Mouse (Mus musculus) lung, postnatal 0 days (tissue): ENCODE measurements at regions not wholly inside any gene's neighbourhood (a gene's known extent, or its start where the extent isn't known, plus 50 kb on each side); places are given as distances from the start of the nearest gene placed in this dataset.

ENCODE experiments used
- ATAC-seq: fragments of 200-750 bp; cut with Nextera tagmentation; 2 replicates; pipeline ENCODE4 v1.8.0; 2017; ENCODE audit warnings: moderate library complexity
- DNase-seq: peaks from one replicate; pipeline ENCODE4 v3.0.0-alpha.2; 2016; ENCODE audit warnings: low spot score
- H3K27ac ChIP-seq: fragments of 300-500 bp; sonication (generic); 2 replicates; pipeline ENCODE4 v1.5.1; 2014; ENCODE audit warnings: antibody characterized with exemption, mild to moderate bottlenecking, low read length, mixed read lengths
- H3K27me3 ChIP-seq: fragments of 300-500 bp; sonication (generic); replicated peaks from 2 replicates; pipeline ENCODE4 v1.6.1; 2014; ENCODE audit warnings: low read length, mixed read lengths; ENCODE audit not compliant: insufficient read depth
- H3K36me3 ChIP-seq: fragments of 300-500 bp; sonication (generic); 2 replicates; pipeline ENCODE4 v1.6.1; 2014; ENCODE audit warnings: low read length, mixed read lengths; ENCODE audit not compliant: insufficient read depth
- H3K4me1 ChIP-seq: fragments of 300-500 bp; sonication (generic); 2 replicates; pipeline ENCODE4 v1.6.1; 2014; ENCODE audit warnings: antibody characterized with exemption, low read depth, low read length, mixed read lengths; ENCODE audit not compliant: insufficient read depth
- H3K4me2 ChIP-seq: fragments of 300-500 bp; sonication (generic); replicated peaks from 2 replicates; pipeline ENCODE4 v1.6.1; 2014; ENCODE audit warnings: low read depth, mild to moderate bottlenecking, low read length, moderate library complexity, mixed read lengths
- H3K4me3 ChIP-seq: fragments of 300-500 bp; sonication (generic); 2 replicates; pipeline ENCODE4 v1.5.1; 2014; ENCODE audit warnings: low read depth, low read length
- H3K9ac ChIP-seq: fragments of 300-500 bp; sonication (generic); replicated peaks from 2 replicates; pipeline ENCODE4 v1.6.1; 2014; ENCODE audit warnings: low read depth, mild to moderate bottlenecking
- H3K9me3 ChIP-seq: fragments of 300-500 bp; sonication (generic); 2 replicates; pipeline ENCODE4 v1.6.1; 2016; ENCODE audit warnings: low read length, mixed read lengths
- CTCF ChIP-seq: IDR thresholded peaks from 2 replicates; pipeline ENCODE4 v1.5.1; 2016; ENCODE audit warnings: antibody characterized with exemption, mild to moderate bottlenecking
- EP300 ChIP-seq: IDR thresholded peaks from 2 replicates; pipeline ENCODE4 v1.6.1; 2016; ENCODE audit warnings: antibody characterized with exemption, mild to moderate bottlenecking, control low read depth
- WGBS: fragments of 180-500 bp; shearing (Covaris S2); extraction: QIAGEN DNeasy Blood & Tissue Kit; methylation state at CpG from one replicate; pipeline ENCODE4 v1.1.7; 2014; 5-methylcytosine and 5-hydroxymethylcytosine counted together

DNA sequence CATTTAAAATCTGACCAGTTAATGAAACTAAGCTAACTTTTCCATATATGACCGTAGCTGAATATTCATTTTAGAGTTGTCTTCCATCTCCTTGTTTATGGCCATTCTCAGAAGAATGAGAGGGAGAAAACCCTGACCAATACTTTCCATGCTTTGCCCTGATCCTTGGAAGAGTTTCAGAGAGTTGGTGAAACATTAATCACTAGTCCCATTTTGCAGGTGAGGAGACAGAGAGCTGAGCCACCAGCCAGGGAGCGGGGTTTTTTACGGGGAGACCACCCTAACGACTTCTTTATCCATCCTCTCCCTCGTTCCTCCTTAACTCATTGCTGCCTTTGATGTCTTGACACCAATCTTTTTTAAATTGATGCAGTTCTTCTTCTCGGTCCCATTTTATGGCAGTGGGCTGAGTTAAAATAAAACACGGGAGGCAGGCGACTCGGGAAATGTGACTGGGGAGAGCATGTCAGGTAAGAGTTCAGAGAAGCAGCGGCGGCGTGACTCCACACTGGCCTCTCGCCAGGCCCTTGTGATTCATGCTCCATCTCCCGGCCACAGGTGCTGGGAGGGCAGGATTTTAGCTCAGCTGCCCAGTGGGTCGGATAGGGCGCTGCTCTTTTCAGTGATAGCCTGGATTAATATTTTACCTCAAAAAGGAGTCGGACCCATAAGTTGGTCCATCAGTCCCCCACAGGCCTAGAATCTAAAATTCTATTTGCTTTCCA is 81.3 kb upstream of the Nrip1 start:
- 57% methylated on average over 17 of the region's 17 CpGs for WGBS

DNA sequence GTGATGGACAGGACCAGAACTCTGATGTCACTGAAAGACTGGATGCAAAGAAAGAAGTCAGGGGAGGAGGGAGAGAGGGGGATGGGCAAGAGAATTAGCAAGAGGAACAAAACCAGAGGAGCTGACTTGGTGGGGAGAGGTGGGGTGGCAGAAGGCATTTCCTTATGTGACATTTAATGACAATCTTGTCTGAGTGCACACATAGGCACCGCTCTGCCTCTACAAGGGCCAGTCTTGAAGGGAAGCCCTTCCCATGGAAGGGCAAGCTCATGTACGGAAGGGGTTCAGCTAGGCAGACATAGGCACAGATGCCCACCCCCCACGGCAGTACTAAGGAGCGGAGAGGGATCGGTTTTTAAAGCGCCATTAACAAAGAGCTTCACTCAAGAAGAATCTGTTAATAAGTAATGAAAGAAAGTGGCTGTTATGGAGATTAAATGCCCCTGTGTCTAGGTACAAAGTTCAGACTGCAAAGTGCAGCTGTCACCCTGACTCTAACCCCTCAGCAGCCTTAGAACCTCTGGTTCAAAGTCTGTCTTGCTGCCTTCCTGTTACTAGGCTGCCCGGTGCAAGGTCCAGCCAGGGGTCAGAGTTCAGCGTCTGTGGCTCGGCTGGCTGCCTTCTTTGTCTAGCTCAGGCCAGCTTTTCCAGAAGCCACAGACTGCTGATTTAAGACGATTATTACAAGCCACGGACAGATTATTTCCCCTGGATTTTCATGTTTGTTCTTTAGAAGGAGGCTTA is 80.0 kb upstream of the Nrip1 start:
- DNase-seq (peak; percentile 12), ATAC-seq (no peak)
- H3K27ac ChIP-seq: no peak overlapping the region
- H3K4me1 ChIP-seq: no peaks in the 10 kb centered on the region
- no peak for TF ChIP-seq CTCF
- no peak for TF ChIP-seq EP300
- H3K36me3 ChIP-seq: no peaks in the 10 kb centered on the region
- no peaks in the 10 kb centered on the region for H3K27me3 ChIP-seq
- WGBS: 32% methylated on average over 11 of the region's 11 CpGs
- H3K9me3 ChIP-seq: no peaks in the 10 kb centered on the region
- H3K4me2 ChIP-seq: no peak overlapping the region
- no peak overlapping the region for H3K9ac ChIP-seq
- no peak overlapping the region for H3K4me3 ChIP-seq

More for the DNA sequence above, 81.3 kb upstream of the Nrip1 start:
- no peak overlapping the region for H3K27ac ChIP-seq
- H3K36me3 ChIP-seq: no peaks in the 10 kb centered on the region
- no peak overlapping the region for H3K9ac ChIP-seq
- H3K4me2 ChIP-seq: no peak overlapping the region
- DNase-seq (peak; percentile 49), ATAC-seq (no peak)
- H3K4me3 ChIP-seq: no peak overlapping the region
- H3K9me3 ChIP-seq: no peaks in the 10 kb centered on the region
- 0 out of 2 replicates have a peak, but pooled peaks have one; percentile 4 for TF ChIP-seq CTCF
- no peak for TF ChIP-seq EP300
- no peaks in the 10 kb centered on the region for H3K4me1 ChIP-seq
- no peaks in the 10 kb centered on the region for H3K27me3 ChIP-seq

DNA sequence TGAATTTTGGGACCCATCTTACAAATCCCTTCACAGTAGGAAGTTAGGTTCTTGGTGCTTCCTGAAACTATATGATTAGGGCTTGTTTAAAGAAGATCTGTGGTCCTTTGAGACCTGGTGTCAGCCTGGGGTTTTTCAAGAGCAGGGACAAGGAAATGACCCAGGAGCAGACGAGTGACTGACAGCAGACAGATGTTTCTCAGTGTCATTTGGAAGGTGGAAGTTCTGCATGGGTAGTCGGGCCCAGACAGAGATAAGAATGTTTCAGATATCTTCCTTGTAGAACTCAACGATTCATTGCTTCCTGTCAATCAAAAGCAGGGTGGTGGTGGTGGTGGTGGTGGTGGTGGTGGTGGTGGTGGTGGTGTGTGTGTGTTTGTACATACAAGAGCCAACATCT is 75.1 kb upstream of the Nrip1 start:
- no peak for ATAC-seq
- DNase-seq: no peak
- H3K27ac ChIP-seq: no peak overlapping the region
- 39% methylated on average over 3 of the region's 3 CpGs for WGBS
- TF ChIP-seq EP300: no peak
- no peak for TF ChIP-seq CTCF
- H3K4me3 ChIP-seq: no peak overlapping the region
- no peaks in the 10 kb centered on the region for H3K36me3 ChIP-seq
- no peak overlapping the region for H3K9ac ChIP-seq
- H3K4me2 ChIP-seq: no peak overlapping the region
- no peaks in the 10 kb centered on the region for H3K27me3 ChIP-seq
- H3K9me3 ChIP-seq: no peaks in the 10 kb centered on the region
- H3K4me1 ChIP-seq: no peaks in the 10 kb centered on the region

DNA sequence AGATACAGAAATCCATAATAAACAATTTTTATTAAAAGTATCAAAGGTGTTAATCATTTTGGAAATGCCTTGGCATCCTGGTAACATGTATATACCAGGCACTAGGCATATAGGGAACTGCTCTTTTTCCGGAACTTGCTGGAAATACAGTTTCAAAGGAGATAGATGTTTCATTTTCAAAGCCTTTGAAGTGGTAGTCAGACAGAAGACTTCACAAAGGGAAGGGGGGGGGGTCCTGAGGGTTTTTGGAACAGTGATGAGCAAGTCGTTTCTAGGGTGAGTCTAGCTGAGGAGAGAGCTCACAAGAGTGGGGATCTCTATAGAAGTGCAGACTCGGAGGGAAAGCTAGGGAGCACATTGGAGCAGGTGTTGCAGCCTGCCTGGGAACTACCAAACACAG is 73.4 kb upstream of the Nrip1 start:
- ATAC-seq (no peak), DNase-seq (no peak)
- Histone ChIP-seq H3K9ac (no peak overlapping the region), H3K4me2 (no peak overlapping the region), H3K4me3 (no peak overlapping the region), H3K9me3 (no peaks in the 10 kb centered on the region), H3K4me1 (no peaks in the 10 kb centered on the region), H3K36me3 (no peaks in the 10 kb centered on the region), H3K27ac (no peak overlapping the region), H3K27me3 (no peaks in the 10 kb centered on the region)
- WGBS: 73% methylated on average over 3 of the region's 3 CpGs
- TF ChIP-seq EP300: no peak
- no peak for TF ChIP-seq CTCF

DNA sequence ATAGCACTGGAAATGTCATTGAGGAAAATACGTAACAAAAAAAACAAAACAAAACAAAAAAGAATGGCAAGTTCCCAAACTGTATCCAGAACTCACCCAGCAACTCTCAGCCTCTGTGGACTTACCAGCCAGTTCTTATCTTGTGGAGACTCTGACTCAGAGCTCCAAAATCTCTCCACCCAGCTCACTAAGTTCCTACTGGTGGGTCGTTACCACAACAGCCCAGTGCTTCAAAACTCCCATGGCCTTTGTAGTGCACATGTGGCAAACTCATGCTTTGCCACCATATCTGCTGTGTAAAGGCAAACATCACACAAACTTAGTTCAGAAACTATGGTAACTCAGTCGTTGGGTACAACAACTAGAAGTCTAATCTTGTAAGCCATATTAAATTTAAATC is 71.0 kb upstream of the Nrip1 start:
- no peak for DNase-seq
- Histone ChIP-seq H3K36me3 (no peaks in the 10 kb centered on the region), H3K9me3 (no peaks in the 10 kb centered on the region), H3K4me1 (no peaks in the 10 kb centered on the region), H3K4me3 (no peak overlapping the region), H3K27ac (no peak overlapping the region), H3K9ac (no peak overlapping the region), H3K27me3 (no peaks in the 10 kb centered on the region), H3K4me2 (no peak overlapping the region)
- WGBS: 69% methylated on average over 3 of the region's 3 CpGs
- no peak for ATAC-seq
- TF ChIP-seq EP300 (no peak), CTCF (no peak)

DNA sequence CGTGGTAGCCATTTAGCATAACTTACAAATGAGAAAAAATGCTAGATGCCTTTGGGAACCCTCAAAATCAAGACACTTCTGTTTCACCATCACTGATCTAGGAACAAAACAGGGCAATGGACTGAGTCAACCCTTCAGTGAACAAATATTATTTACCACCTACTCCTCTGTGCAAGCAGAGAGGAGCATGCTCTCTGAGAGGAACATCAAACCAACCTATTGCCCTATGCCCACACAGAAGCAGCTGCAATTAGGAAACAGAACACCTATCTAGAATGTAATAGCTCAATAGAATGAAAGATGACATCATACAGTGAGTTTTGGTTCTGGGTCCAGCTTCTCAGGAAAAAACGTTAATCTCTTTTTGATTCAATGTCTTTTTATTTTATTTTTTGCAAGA is 69.0 kb upstream of the Nrip1 start:
- no peak for DNase-seq
- 85% methylated on average over 2 of the region's 2 CpGs for WGBS
- TF ChIP-seq CTCF: no peak
- TF ChIP-seq EP300: no peak

More for the DNA sequence above, 69.0 kb upstream of the Nrip1 start:
- no peaks in the 10 kb centered on the region for H3K36me3 ChIP-seq
- no peak for ATAC-seq
- H3K9ac ChIP-seq: no peak overlapping the region
- H3K27me3 ChIP-seq: no peaks in the 10 kb centered on the region
- H3K4me3 ChIP-seq: no peak overlapping the region
- H3K27ac ChIP-seq: no peak overlapping the region
- H3K4me2 ChIP-seq: no peak overlapping the region
- no peaks in the 10 kb centered on the region for H3K4me1 ChIP-seq
- H3K9me3 ChIP-seq: no peaks in the 10 kb centered on the region
